Mouse (Mus musculus): ENCODE measurements at regions not wholly inside any gene's neighbourhood (a gene's known extent, or its start where the extent isn't known, plus 50 kb on each side); places are given as distances from the start of the nearest gene placed in this dataset.

DNA sequence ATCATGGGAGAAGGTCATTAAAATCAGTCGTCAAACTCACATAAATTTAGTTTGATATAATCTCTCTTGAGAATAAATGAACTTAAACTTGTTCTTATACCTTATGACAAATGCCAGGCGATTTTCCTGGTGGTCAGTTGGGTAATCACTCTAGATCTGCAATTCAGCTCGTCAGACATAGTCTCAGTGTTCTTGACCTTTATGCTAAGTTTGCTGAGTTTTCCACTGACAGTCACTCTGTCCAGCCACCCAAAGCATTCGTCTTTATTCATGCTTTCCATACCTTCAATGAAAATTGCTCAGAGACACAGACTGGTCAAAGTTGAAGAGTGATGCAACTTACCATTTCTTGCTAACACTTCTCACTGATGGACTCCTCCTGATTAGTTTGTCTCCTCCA is 126.1 kb upstream of the Fam83b start:
- TF ChIP-seq EP300 (IDR thresholded peaks at IDR 0.05; ENCODE audit: low read depth) (no peak), CTCF (IDR thresholded peaks at IDR 0.05; ENCODE audit: low read depth) (no peak)
